Mouse (Mus musculus) midbrain, postnatal 0 days (tissue): Measurements from ENCODE around the gene Srrm3. TPM values are rescaled to one million over a fixed set of nuclear protein-coding genes. Genes with fewer than 3 reads are reported as not detected.
A peak's percentile ranks its signal among the peaks of the same experiment; 100 is the strongest.

ENCODE experiments used
- ATAC-seq: fragments of 200-750 bp; cut with Nextera tagmentation; 2 replicates; pipeline ENCODE4 v1.8.0; 2017; ENCODE audit warnings: moderate number of reproducible peaks, mild to moderate bottlenecking, moderate TSS enrichment, moderate library complexity; ENCODE audit not compliant: low FRiP score
- DNase-seq: peaks from one replicate; pipeline ENCODE4 v3.0.0-alpha.2; 2015; ENCODE audit warnings: low spot score
- H3K27ac ChIP-seq: fragments of 300-500 bp; sonication (generic); 2 replicates; pipeline ENCODE4 v1.5.1; 2014; ENCODE audit warnings: low read depth, mild to moderate bottlenecking, low read length, mixed read lengths
- H3K27me3 ChIP-seq: fragments of 300-500 bp; sonication (generic); 2 replicates; pipeline ENCODE4 v1.6.1; 2014; ENCODE audit warnings: low read length, control low read depth, mixed read lengths; ENCODE audit not compliant: insufficient read depth
- H3K36me3 ChIP-seq: fragments of 300-500 bp; sonication (generic); 2 replicates; pipeline ENCODE4 v1.6.1; 2014; ENCODE audit warnings: low read length, control low read depth, mixed read lengths; ENCODE audit not compliant: insufficient read depth
- H3K4me1 ChIP-seq: fragments of 300-500 bp; sonication (generic); 2 replicates; pipeline ENCODE4 v1.6.1; 2014; ENCODE audit warnings: mild to moderate bottlenecking, control low read depth, antibody characterized with exemption, low read length, mixed read lengths; ENCODE audit not compliant: insufficient read depth
- H3K4me2 ChIP-seq: fragments of 300-500 bp; sonication (generic); 2 replicates; pipeline ENCODE4 v1.6.1; 2014; ENCODE audit warnings: low read depth, mild to moderate bottlenecking, low read length, mixed read lengths; ENCODE audit not compliant: poor library complexity, severe bottlenecking
- H3K4me3 ChIP-seq: fragments of 300-500 bp; sonication (generic); 2 replicates; pipeline ENCODE4 v1.5.1; 2014; ENCODE audit warnings: low read depth, mild to moderate bottlenecking, low read length, moderate library complexity
- H3K9ac ChIP-seq: fragments of 300-500 bp; sonication (generic); replicated peaks from 2 replicates; pipeline ENCODE4 v1.6.1; 2014; ENCODE audit warnings: mild to moderate bottlenecking, low read length, moderate library complexity, mixed read lengths; ENCODE audit not compliant: poor library complexity, severe bottlenecking
- H3K9me3 ChIP-seq: fragments of 300-500 bp; sonication (generic); 2 replicates; pipeline ENCODE4 v1.6.1; 2016; ENCODE audit warnings: low read length, control low read depth
- CTCF ChIP-seq: IDR thresholded peaks from 2 replicates; pipeline ENCODE4 v1.5.1; 2016; ENCODE audit warnings: antibody characterized with exemption, mild to moderate bottlenecking
- WGBS: fragments of 180-500 bp; shearing (Covaris S2); extraction: QIAGEN DNeasy Blood & Tissue Kit; methylation state at CpG from one replicate; pipeline ENCODE4 v1.1.7; 2014; 5-methylcytosine and 5-hydroxymethylcytosine counted together
- polyA plus RNA-seq: library from polyadenylated mRNA; unstranded; fragments of >200 nt; fragmentation: Nextera tagmentation; extraction: Ambion mirVana; gene quantifications from 2 replicates; pipeline ENCODE4 v1.2.1, GENCODE M21; 2015
- total RNA-seq: library from RNA; depleted of rRNA; stranded (reverse); fragments of >200 nt; gene quantifications from 2 replicates; pipeline ENCODE4 v1.2.3, GENCODE M21; 2014

Srrm3 gene
- total and polyA plus RNA-seq, 2 experiments from 2014 or later: 58.8 to 123 TPM

- no peaks in the 10 kb centered on the region for H3K9me3 ChIP-seq
- H3K4me3 ChIP-seq: no peak overlapping the region
- H3K4me2 ChIP-seq: no peak overlapping the region
- no peak overlapping the region for H3K27ac ChIP-seq
- 56% methylated on average over 4 of the region's 4 CpGs for WGBS
- H3K36me3 ChIP-seq: no peaks in the 10 kb centered on the region
- no peak for TF ChIP-seq CTCF
- H3K27me3 ChIP-seq: peaks cover 16% of the 10 kb centered on the region
- DNase-seq (no peak), ATAC-seq (no peak)
- no peak overlapping the region for H3K9ac ChIP-seq
- H3K4me1 ChIP-seq: 0 out of 2 replicates have a peak, but pooled peaks cover 3% of the 10 kb centered on the region
Measured at GRCm38 (mm10) chr5:135890323-135890722, 83.6 kb downstream of the Srrm3 start.

GRCm38 (mm10) chr5:135890920-135891319 lies 84.2 kb downstream of the Srrm3 start:
- Histone ChIP-seq H3K27ac (no peak overlapping the region), H3K36me3 (no peaks in the 10 kb centered on the region), H3K4me2 (no peak overlapping the region), H3K9me3 (no peaks in the 10 kb centered on the region), H3K4me3 (no peak overlapping the region), H3K27me3 (peaks cover 16% of the 10 kb centered on the region), H3K9ac (no peak overlapping the region), H3K4me1 (0 out of 2 replicates have a peak, but pooled peaks cover 3% of the 10 kb centered on the region)
- DNase-seq (no peak), ATAC-seq (no peak)
- 64% methylated on average over 3 of the region's 3 CpGs for WGBS
- TF ChIP-seq CTCF: no peak

- TF ChIP-seq CTCF: no peak
- Histone ChIP-seq H3K27me3 (peaks cover 16% of the 10 kb centered on the region), H3K9me3 (no peaks in the 10 kb centered on the region), H3K36me3 (no peaks in the 10 kb centered on the region), H3K4me1 (no peaks in the 10 kb centered on the region), H3K27ac (no peak overlapping the region), H3K4me3 (no peak overlapping the region), H3K9ac (no peak overlapping the region), H3K4me2 (no peak overlapping the region)
- no peak for DNase-seq
- no peak for ATAC-seq
- 61% methylated on average over 9 of the region's 9 CpGs for WGBS
Measured at GRCm38 (mm10) chr5:135892589-135893351, 86.1 kb downstream of the Srrm3 start.

- WGBS: 86% methylated on average over 6 of the region's 6 CpGs
- ATAC-seq: no peak
- DNase-seq: no peak
- Histone ChIP-seq H3K4me1 (no peaks in the 10 kb centered on the region), H3K4me3 (no peak overlapping the region), H3K27me3 (peaks cover 9% of the 10 kb centered on the region), H3K27ac (no peak overlapping the region), H3K9ac (no peak overlapping the region), H3K9me3 (no peaks in the 10 kb centered on the region), H3K4me2 (no peak overlapping the region), H3K36me3 (no peaks in the 10 kb centered on the region)
- TF ChIP-seq CTCF: no peak
Measured at GRCm38 (mm10) chr5:135894958-135895357, 88.3 kb downstream of the Srrm3 start.

GRCm38 (mm10) chr5:135898028-135898427 lies 91.3 kb downstream of the Srrm3 start:
- WGBS: 19% methylated on average over 3 of the region's 3 CpGs
- H3K4me1 ChIP-seq: no peaks in the 10 kb centered on the region
- DNase-seq (peak; percentile 78), ATAC-seq (no peak)
- no peak overlapping the region for H3K4me3 ChIP-seq
- no peak overlapping the region for H3K27ac ChIP-seq
- TF ChIP-seq CTCF: peak; percentile 70
- no peaks in the 10 kb centered on the region for H3K27me3 ChIP-seq
- no peak overlapping the region for H3K9ac ChIP-seq
- H3K36me3 ChIP-seq: no peaks in the 10 kb centered on the region
- H3K4me2 ChIP-seq: no peak overlapping the region
- H3K9me3 ChIP-seq: no peaks in the 10 kb centered on the region

- no peak for TF ChIP-seq CTCF
- Histone ChIP-seq H3K4me2 (no peak overlapping the region), H3K4me1 (no peaks in the 10 kb centered on the region), H3K9ac (no peak overlapping the region), H3K36me3 (no peaks in the 10 kb centered on the region), H3K27ac (no peak overlapping the region), H3K27me3 (no peaks in the 10 kb centered on the region), H3K4me3 (no peak overlapping the region), H3K9me3 (no peaks in the 10 kb centered on the region)
- ATAC-seq (no peak), DNase-seq (no peak)
- WGBS: 81% methylated on average over 4 of the region's 4 CpGs
Measured at GRCm38 (mm10) chr5:135898995-135899394, 92.3 kb downstream of the Srrm3 start.
